Mouse (Mus musculus): ENCODE results near the gene Gabrd.

Gene Gabrd

DNA sequence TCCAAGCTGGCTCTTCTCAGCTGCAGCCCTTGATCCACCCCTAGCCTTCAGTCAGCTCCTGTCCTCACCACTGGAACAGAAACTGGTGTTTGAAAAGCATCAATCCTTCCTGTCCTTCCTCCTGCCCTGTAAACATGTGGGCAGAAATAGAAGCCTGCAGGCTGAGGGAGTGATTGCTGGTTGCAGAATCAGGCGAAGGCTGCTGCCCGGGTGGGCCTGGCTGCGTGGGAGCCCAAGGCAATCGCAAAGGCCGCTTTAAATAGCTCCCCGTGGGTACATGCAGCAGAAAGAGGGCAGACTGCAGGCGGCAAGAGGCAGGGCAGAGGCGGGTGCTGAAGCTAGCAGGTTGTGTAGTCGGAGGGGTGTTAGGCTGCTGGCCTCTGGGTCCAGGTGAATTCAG lies 15.2 kb downstream of the Gabrd start:
- no peak for DNase-seq (ENCODE audit: low read depth)

GRCm38 (mm10) chr4:155381974-155382373 lies 15.9 kb downstream of the Gabrd start:
- no peak for DNase-seq (ENCODE audit: low read depth)

GRCm38 (mm10) chr4:155371797-155372735 lies 25.8 kb downstream of the Gabrd start:
- DNase-seq (ENCODE audit: low read depth), result no peak

DNA sequence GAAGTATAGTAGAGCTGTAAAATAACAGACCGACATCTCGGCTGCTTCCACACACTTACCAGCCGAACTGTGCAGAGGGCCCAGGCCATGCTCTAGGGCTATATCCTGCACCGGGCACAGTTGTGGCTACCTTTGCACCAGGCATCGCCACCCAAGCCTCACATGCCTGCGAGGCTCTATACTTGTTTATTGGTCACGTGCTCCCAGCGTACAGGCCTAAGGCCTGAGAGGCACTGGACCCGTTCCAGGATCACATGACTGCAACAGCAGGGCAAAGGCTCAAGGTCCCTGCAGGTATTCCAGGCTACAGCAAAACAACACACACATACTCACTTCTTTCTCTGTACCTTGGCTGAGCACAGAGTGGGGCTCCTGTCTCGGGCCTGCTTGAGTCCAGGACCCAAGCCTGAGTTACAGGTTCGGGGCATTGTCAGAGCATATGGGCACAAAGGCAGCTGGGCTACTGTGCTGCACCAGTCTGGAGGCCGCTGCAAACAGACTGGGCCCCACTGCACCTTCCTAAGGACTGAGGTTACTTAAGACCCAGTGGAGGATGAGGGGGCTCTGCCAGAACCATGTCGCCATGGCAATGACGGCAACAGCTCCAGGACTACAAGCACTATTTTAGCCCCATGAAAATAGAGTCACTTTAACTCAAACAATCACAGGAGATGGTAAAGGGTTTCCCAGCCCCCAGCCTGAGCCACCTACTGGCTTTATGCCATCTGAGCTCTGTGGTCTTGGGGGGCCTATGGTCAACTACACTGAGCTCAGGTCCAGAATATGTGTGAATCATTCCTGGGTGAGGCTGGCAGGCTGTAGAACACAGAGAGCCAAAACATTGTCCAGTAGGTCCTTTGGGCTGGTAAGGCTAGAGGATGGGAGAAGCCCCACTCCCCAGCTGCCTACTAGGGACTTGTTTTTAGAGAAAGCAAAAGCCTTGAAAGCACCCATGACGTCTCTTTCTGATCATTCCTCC lies 26.9 kb downstream of the Gabrd start:
- no peak for DNase-seq (ENCODE audit: low read depth)

GRCm38 (mm10) chr4:155368684-155369083 lies 29.2 kb downstream of the Gabrd start:
- DNase-seq (ENCODE audit: low read depth), result peak; percentile 58

DNA sequence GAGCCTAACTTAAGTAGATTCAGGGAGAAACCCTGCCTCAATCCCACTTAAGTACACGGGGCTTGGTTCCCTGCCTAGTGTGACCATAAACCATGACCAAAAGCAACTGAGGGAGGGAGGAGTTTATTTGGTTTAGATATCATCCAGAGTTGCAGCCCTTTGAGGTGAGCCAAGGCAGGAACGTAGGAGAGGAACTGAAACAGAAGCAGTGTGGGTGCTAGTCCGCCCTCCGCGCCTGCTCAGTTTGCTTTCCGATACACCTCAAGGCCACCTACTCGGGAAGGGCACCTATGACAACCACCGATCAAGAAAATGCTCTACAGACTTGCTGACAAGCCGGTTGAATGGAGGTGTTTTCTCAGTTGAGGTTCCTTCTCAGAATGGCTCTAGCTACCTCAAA lies 30.2 kb downstream of the Gabrd start:
- no peak for DNase-seq (ENCODE audit: low read depth)

DNA sequence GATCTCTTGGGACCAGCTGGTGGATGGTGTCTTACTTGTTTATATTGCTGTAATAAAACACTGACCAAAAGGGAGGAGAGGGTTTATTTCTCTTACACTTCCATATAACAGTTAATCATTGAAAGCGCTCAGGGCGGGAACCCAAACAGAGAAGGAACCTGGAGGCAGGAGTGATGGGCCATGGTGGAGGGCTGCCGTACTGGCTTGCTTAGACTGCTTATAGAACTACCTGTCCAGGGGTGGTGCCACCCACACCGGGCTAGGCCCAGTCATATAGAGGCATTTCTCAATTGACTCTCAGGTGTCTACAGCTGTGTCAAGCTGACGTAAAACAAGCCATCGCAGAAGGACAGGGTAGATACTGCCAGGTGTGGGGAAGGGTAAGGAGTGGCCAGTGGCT lies 31.1 kb downstream of the Gabrd start:
- no peak for DNase-seq (ENCODE audit: low read depth)

DNA sequence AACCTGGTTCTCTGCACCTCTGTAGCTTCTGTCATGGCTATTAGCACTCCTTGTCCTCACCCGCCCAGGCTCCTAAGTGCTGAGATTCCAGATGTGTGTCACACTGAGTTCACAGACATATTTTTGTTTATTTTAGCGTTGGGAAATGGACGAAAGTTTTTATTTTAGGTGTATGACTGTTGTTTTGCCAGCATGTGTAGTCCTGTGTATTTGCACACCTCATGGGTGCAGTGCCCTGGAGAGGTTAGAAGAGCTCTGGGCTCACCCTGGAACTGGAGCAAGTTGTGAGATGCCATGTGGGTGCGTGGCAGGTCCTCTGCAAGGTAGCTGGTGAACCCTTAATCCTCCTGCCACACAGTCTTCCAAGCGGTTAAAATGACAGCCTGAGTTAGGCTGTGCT lies 35.5 kb downstream of the Gabrd start:
- no peak for DNase-seq (ENCODE audit: low read depth)

- peak; percentile 86 for DNase-seq (ENCODE audit: low read depth)
Measured at GRCm38 (mm10) chr4:155361303-155361791, 36.6 kb downstream of the Gabrd start, which contains the start of gene Prkcz. Gene Prkcz (minus strand): TSS chr4:155361361.

DNA sequence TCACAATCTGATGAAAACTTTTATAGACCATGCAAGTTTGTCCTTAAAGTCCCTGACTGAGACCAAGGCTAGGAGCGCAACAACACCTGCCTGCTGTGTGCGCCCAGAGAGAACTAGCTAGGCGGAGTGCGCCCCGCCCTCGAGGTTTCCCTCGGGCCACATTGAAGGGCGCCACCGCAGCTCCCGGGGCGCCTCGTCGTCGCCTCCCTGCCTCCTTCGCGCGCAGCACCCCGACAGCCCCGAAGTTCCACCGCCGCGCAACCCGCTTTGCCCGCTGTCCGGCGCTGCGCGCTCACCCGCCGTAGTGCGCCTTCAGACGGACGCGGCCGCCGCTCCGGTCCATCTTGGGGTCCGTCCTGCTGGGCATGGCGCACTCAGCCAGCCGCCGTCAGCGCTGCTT lies 37.1 kb downstream of the Gabrd start:
- DNase-seq (ENCODE audit: low read depth), result peak; percentile 51

GRCm38 (mm10) chr4:155359560-155360464 lies 38.1 kb downstream of the Gabrd start:
- DNase-seq (ENCODE audit: low read depth), result no peak

- DNase-seq (ENCODE audit: low read depth), result peak; percentile 65
Measured at GRCm38 (mm10) chr4:155357601-155358000, 40.3 kb downstream of the Gabrd start.

DNA sequence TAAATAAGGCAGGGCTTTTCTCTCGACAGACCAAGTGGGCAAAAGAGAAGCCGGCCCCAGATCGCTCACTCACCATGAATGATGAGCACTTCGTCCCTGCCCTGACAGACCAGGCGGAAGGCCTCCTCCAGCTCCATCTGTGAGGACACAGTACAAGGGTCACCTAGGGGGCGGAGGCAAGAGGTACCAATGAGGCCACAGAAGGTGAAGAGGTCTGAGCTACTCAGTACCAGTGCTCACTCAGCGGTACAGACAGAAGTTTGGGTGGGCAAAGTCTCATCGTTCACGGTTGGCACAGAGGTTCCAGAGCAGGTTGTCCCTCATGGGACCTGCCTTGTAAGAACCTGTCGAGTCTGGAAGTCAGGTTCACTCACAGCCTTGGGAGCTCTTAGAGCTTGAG lies 41.6 kb downstream of the Gabrd start:
- no peak for DNase-seq (ENCODE audit: low read depth)

DNA sequence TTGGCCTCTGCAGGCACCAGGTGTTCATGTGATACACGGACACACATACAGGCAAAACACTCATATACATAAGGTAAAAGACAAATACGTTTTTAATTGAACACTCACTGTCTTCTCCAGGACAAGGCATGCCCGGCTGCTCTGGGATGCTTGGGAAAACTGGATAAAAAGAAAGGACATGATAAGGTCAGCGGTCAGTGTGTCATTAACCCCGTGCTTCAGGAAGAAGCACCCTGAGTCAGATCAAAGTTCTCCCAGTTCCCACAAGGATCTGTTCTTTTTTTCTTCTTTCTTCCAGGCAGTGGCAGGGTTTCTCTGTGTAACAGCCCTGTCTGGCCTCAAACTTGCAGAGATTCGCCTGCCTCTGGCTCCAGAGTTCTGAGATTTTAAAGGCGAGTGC lies 43.4 kb downstream of the Gabrd start:
- DNase-seq (ENCODE audit: low read depth), result no peak

- no peak for DNase-seq (ENCODE audit: low read depth)
Measured at GRCm38 (mm10) chr4:155354035-155354434, 43.9 kb downstream of the Gabrd start.

- no peak for DNase-seq (ENCODE audit: low read depth)
Measured at GRCm38 (mm10) chr4:155352581-155352980, 45.3 kb downstream of the Gabrd start.

- no peak for DNase-seq (ENCODE audit: low read depth)
Measured at GRCm38 (mm10) chr4:155346350-155346749, 51.6 kb downstream of the Gabrd start.

DNA sequence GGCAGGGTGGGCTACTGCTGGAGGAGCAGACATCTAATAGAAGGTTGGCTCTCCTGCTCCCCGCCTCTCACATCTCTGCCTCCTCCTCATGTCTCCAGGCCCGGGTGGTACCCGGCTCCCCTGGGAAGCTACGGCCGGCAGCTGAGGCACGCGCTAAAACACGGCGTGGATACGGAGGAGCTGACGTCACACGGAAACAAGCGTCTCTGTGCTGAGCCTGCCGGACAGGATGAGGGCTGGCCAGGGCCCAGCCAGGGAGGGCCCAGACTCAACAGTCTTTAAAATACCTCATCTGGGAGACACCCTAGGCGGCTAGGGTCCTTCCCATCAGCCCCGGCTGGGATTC lies 52.3 kb downstream of the Gabrd start:
- DNase-seq (ENCODE audit: low read depth), result peak; percentile 45

DNA sequence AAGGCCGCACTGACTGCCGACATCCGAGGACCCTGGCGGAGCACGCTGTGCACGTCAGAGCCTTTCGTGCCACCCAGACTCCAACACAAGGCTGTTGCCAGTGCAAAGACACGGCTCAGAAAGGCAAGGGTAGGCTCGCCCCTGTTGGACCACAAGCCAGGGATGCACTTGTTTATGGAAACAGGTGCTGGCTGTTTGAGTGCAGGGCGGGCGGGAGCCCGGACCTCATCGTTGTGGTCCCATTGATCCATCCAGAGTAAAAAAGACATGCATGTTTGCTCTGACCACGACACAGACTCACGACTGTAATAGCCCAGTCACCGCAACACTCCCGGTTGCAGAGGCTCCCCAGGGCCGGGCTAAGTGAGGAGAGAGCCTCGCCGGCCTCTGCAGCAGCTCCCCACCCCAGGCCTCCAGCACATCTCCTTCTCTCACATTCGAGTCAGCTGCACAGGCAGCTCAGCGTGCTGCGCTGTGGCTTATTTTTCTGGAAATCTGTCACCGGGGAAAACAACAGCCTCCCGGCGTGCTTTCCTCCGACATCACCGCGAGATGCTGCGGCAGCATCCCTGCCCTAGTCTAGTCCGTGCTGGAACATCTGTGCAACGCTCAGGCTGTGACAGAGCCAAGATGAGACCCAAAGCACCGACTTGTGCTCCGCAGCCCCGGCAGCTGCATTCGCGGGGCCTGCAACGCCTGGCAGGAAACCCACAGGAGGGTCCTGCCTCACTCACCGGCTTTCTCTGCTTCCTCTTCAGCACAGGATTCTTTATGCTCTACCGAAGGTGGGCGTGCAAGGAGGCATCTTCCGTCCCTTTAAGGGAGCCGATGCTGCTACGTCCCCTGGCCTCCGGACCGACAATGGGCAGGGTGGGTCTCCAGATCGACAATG lies 53.0 kb downstream of the Gabrd start:
- peak; percentile 32 for DNase-seq (ENCODE audit: low read depth)

DNA sequence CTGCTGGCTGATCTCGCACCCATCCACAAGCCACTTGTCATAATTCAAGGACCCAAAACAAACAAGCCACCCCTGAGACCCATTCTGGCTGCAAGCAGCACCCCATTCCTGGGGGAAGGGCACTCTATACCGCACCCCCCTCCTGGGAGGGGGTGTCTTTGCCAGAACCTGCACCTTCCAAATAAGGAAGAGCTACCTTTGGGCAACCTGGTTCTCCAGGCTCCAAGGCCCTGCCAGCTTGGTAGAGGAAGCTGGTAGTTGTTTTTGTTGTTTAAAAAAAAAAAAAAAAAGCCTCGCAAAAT lies 53.7 kb downstream of the Gabrd start:
- no peak for DNase-seq (ENCODE audit: low read depth)
